Mouse (Mus musculus) lung, adult 18-20 months (tissue): ENCODE measurements around the gene Bex6.

ENCODE experiments used
- DNase-seq, 2 experiments: peaks; one replicate each; pipeline ENCODE4 v3.0.0; 2022; ENCODE audit warnings: mixed read lengths in 2 of 2

Gene Bex6

DNA sequence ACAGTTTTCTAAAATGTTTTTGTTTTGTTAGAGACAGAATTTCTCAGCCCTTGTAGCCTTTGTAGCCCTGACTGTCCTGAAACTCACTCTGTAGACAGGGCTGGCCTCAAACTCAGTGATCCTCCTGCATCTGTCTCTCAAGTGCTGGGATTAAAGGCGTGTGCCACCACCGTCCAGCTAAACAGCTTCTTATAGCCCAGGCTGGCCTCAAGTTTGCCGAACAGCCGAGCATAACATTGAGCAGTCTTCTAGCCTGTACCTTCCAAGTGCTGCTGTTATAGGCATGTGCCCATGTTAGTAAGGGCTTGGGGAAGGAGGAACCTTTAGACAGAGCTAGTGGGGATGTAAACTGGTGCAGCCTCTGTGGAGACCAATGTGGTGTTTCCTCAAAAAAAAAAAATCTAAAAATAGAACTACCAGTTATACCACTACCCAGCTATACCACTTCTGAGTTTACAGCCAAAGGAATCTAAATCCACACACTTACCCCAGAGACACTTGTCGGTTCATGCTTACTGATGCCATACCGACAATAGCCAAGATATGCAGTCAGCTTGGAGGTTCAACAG, at the start of gene Bex6:
Bex6 (plus strand) TSS at position 491 of the 569 bp plus-strand sequence.
- DNase-seq, result no peak

DNA sequence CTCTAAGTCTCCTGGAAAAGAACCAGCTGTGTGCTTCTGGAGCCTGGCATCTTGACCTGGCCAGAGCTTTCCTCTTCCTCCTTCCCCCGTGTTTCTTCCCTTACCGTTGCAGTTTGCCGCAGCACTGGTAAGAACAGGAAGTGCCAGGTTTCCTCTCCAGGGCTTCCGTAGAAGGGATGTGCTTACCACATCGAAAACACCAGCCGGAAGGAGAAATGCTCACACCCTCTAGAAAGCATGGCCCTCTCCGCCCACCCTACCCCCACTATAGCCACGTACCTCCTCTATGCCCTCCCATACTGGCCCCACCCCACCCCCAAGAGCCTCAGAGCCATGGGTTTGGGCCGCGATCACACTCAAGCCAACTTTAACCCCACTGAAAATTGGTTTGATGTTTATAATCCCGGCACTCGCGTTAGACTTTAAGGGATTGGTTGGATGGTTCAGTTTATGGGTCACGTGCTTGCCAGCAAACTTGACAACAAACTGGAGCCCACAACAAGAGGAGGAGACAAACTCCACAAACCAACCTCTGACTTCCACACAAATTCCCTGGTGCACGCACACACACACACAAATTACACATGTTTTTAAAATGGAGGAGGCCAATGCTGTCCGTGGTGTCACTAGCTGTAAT, 49.3 kb upstream of the Bex6 start:
- DNase-seq, result peak; percentile 73 to 78

DNA sequence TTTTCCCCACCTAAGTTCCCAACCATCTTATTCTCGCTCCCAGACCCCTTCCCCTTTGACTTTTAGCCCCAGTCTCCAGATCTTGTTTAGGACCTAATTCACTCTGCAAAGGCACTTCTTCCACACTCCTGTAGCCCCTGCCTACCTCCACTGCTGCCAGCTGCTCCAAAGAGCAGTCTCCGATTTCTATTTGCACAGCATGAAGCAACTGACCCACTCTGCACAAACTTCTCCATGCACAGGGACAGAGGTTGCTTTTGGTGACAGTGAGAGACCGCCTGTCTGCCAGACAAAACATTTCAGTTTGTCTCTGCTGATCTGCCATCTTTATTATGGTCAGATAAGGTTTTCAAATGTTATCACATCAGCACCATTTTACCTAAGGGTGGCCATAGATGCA, 46.5 kb upstream of the Bex6 start:
- no peak for DNase-seq

DNA sequence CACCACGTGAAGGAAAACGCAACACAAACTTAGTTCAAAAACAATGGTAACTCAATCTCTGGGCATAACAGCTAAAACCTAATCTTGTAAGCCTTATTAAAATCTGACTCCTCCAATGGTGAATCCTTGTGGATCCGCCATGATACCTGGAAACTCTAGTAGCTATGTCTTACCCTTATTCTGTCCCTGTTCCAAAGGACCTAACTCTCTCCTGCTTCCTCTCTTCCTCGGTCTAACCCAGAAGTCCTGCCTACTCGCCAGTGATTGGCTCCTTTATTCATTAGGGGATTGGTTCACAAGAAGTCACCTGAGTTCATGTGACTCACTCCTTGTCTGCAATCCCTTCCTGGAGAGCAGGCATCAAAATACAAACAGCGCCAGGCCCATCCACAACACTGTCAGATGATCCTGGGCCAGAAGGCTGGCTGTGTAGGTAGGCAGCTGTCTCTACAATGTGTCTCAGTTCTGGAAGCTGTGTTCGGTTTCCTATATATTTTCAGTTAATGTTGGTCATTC, 43.7 kb upstream of the Bex6 start:
- no peak for DNase-seq

DNA sequence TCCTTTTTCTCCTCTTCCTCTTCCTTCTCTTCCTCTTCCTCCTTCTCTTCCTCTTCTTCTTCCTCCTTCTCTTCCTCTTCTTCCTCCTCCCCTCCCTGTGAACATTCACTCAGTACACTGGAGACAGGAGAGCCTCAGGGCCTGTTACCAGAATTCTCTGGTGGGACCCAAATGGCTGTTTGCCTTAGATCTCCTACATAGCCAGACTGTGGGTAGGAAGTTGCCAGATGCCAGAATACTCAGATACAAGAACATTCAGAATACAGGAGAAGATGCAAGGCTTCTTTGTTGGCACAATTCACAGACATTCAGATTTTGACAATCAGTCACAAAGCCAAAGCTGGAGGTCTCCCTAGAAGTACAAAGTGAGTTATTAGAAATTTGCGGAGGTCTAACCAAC, 40.7 kb upstream of the Bex6 start:
- DNase-seq, result no peak

DNA sequence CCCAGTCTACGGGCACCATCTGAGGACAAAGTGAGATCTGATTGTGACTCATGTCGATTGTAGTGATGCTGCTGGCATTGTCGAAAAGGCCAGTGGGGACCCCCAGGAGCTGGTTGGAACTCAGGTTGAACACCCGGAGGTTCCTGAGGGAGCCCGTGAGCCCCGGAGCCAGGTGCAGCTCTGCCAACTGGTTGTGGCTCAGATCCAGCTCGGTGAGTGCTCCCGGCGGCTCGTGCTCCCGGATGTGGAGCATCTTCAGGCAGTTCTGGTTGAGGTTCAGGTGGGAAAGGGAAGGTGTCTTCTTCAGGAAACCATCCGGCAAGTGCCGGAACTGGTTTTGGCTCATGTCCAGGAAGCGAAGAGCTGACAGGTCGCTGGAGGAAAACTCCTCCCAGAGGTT, 35.9 kb upstream of the Bex6 start:
- no peak for DNase-seq

DNA sequence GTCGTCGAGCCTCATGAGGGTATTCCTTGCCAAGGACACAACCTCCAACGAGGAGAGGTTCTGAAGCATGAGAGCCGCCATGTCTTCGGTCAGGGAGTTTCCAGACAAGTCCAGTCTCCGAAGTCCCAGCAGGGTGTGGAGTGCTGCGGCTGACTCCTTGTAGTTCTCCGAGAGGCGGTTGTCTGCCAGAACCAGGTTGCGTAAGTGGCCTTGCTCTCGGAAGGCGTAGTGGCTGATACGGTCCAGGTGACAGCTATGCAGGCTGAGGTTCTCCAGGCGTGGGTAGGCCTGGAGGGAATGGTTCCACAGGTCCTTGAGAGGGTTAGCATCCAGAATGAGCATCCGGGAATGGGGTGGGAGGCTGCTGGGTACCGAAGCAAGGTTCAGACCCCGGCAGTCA, 35.0 kb upstream of the Bex6 start:
- DNase-seq, result no peak

DNA sequence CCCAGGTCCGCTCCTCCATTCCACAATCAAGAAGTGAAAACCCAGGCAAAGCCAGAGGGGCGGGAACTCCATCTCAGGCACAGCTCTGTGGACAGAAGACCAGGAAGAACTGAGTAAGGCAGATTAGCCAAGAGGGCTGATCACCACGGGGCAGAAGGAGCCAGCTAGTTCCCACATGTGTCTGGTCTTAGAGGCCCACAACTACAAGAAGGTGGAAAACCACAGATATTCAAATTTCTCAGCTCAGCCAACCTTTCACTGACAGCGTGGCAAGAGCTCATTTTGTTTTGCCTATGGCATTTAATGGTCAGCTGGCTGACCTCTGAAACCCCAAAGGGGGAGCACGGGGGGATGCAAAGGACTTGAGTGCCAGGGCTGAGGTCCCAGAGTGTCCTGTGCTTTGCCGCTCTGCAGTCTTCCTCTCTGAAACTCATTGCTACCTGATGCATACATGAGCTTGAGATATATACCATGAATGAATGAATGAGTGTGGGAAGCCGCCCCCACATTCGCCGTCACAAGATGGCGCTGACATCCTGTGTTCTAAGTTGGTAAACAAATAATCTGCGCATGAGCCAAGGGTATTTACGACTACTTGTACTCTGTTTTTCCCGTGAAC, 31.9 kb upstream of the Bex6 start:
- DNase-seq, result no peak

DNA sequence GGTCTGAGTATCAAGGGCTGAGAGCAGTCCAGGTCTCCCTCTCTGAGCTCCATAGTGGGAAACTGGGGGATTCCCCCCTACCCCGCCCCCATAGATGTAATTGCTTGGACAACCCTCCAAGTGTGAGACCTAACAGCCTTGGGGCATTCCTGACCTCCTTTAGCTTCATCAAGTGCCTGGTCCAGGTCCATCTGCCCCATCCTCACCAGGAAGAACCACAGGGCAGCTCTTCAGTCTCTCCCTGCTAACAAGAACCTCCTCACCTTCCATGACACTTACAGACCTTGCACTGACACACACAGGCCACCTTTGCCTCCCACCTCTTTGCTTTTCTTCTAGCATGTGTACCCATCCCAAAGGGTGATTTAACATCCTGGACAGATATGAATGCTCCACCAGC, 25.6 kb upstream of the Bex6 start:
- DNase-seq, result no peak

DNA sequence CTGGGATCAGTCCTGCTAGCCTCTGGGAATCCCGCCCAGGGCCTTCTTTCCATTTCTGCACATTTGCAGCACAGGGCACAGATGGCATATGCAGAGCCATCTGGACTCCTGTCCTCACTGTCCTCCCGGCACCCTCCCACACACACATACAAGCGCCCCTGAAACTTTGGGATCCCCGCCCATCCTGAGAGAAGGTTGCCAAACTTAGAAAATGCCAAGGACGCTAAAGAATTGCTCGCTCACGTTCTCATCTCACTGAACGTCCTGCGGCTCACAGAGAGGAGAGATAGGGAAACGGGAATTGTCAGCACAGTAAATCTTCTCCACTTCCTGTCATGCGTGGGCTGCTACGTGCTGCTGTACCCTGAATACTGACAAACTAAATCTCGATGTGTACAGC, 25.2 kb upstream of the Bex6 start:
- DNase-seq, result no peak

DNA sequence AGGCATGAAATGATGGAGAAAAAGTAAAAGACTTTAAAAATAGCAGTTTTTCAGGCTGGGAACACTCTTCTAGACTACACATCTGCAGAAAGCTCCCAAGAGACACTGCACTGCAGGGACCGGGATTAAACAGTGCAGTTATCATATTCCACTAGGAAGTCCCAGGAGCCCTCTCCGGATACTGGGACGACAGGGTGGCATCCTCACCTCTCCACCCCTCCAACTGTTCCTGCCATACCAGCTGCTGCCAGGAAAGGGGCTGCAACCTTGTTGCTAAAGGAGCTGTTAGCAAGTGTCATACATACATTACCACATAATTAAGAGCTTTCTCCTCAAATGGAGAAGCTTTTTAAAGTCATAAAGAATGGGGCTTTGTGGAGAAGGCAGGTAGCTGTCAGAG, 22.9 kb upstream of the Bex6 start:
- no peak for DNase-seq

DNA sequence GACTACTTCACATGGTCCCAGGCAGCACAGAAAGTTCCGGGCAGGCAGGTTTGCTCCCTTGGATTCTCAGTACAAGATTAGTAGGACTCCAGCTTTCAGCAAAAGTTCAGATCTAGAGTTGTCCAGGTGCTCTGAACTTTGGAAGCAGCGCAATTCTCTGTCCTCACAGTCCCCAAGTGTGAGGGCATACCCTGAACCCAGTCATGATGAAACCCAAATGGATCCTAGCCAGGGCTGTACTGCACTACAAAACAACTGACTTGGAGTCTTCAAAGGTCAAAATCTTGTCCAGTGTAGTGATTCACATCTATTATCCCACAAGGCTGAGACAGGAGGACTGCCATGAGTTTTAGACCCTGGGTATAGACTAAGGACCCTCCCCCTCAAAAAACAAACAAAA, 22.3 kb upstream of the Bex6 start:
- no peak for DNase-seq

DNA sequence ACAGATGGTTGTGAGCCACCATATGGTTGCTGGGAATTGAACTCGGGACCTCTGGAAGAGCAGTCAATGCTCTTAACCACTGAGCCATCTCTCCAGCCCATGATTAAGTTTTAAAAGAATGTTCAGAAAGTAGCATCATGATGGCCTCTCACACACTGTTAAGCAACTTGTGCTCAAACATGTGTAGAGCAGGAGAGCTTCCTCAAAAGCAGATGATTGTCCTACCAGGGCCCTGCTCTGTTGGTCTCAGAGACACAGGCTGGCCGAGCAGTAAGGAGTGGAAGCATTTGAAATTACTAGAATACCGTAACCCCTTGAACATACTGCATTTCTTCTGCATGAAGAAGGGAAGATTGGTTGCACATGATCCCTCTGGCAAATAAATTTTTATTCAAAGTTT, 20.7 kb upstream of the Bex6 start:
- DNase-seq, result no peak

DNA sequence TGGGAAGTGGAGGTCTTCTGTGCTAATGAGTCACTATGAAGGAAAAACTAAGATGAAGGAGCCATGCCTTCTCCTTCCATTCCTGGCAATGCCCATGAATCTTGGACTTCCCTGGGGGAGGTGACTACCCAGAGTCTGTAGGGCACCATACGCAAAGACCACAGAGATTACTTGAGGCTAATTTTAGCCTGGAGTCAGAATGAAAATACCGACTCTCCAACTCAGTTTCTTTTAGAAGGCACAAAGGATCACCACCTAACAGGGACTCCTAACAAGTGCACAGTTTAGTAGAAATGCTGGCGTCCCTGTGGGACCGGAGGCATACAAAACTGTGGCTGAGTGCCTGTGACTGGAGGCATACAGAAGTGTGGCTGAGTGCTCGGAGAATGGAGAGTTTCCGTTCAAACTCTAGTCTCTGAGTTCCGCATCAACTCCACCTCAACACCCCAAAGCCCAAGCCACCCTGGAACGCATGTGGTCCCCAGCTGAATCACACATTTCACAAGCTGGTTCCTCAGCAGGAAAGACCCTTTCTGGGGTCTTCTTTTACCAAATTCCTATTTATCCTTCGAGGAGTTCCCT, 18.8 kb upstream of the Bex6 start:
- DNase-seq, result no peak

DNA sequence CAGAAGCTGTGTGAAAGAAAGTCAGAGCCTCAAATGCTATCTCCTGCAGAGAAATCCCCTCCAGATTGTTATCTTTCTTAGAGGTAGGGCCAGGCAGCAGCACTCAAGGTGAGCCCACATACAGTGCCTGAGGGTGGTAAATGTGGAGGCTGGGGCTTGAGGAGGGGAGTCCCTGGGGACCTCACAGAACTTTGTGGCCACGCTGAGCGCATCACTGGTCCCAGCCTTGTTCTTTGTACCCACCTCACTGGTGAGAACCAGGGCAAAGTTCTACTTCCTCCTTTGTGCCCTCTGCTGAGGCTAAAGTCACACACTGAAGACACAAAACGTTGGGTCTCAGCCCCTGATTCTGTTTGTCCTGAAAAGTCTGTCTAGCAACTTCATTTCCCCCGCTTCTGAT, 16.2 kb upstream of the Bex6 start:
- DNase-seq, result peak; percentile 32 to 55

DNA sequence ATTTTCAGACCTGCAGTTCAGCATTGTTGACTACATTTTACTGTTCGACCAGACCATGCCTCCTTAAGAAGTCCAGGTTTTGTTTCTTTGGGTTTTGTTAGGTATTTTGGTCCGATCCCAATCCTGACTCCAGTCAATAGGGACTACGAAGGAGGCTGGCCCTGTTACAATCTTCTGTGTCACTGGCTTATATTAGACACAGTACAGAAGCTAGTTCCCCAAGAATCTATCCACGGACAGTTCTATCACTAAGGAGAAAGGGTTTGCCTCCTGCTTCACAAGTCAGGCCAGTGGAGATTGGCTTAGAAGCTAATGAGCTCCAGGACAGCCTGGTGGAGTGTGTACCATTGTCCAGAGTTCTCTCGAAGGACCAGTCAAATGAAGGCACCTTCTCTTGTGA, 15.7 kb upstream of the Bex6 start:
- DNase-seq, result no peak

DNA sequence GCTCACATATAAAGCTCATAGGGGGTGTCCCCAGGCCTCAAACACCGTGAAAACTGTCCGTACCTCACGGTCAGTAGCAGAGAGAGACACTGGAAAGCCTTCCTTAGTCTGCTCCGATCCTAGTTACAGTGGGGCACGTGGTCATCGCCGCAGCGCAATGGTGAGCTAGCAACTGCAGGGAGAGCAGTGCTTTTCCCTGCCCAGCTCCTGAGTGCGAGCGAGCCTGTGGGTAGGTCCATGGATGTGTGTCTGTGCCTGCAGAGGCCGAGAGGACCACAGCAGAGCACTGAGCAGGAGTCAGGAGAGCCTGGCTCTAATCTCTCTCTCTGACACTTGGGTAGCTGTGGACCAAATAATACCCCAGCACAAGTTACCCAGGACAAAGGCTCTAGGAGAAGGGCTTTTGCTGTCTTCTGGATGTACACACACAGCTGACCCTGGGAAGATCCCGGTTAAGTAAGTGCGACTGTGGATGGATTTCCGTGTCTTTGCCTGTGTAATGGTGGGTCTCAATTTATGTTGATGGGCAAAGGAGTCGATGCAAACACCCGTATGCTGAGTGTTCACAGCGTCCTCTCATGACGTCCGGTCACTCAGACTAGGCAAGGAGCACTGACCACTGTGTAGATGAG, 15.1 kb upstream of the Bex6 start:
- DNase-seq, result peak; percentile 29 to 48

DNA sequence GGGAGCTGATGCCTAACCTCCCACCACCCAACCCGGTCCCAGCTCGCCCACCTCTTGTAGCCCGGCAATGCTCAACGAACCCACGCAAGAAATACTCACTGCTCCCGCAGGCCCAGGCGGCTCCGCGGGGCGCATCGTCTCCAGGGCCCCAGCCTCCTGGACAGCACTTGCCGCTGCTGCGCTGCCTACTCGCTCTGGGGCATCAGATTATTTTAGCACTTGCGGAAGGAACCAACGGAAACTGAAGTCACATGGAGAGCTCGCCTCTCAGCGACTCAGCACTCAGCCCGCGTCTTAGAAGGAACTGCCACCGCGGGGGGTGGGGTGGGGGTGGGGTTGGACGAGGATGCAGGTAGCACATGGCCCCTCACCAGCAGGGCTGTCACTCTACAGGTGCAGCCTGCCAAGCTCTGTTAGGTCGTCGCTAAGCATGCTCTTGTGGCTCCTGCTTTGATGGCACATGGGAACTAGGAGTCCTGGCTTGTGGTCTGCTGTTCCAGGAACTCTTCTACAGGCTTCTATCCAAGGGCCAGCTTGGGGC, 14.3 kb upstream of the Bex6 start, which contains the start of gene Nrros:
Nrros (minus strand) TSS at position 314 of the 541 bp plus-strand sequence.
- peak; percentile 69 to 70 for DNase-seq

DNA sequence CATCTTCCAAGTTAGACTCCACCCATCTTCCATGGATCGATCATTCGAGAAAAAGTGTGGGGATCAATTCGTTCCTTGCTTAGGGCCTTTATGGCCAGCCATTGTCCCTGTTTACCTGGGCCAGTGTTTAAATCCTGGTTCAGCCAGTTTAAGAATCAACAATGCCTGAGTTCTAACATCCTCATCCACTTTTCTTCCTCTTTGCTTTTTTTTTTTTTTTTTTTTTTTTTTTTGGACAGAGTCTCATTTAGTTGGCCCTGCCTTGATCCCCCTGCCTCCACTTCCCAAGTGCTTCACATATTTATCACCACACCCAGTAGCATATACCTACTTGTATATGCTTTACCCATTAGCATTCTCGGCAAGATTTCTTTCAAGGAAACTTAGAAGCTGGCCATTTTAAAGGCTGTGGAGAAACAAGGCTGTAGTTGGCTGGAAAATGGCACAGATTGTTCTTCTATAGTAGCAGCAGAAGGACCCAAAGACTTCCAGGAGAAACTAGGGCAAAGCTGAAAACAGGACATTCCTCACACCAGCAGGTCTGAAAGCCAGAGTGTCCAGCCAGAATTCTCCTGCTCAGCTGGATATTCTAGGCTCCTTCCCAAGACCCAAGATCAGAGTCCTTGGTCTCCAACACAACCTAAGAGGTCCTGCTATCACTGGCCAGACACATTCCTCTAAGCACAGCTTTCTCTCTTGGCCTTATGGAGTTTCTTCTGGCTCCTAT, 11.6 kb upstream of the Bex6 start:
- DNase-seq, result no peak

DNA sequence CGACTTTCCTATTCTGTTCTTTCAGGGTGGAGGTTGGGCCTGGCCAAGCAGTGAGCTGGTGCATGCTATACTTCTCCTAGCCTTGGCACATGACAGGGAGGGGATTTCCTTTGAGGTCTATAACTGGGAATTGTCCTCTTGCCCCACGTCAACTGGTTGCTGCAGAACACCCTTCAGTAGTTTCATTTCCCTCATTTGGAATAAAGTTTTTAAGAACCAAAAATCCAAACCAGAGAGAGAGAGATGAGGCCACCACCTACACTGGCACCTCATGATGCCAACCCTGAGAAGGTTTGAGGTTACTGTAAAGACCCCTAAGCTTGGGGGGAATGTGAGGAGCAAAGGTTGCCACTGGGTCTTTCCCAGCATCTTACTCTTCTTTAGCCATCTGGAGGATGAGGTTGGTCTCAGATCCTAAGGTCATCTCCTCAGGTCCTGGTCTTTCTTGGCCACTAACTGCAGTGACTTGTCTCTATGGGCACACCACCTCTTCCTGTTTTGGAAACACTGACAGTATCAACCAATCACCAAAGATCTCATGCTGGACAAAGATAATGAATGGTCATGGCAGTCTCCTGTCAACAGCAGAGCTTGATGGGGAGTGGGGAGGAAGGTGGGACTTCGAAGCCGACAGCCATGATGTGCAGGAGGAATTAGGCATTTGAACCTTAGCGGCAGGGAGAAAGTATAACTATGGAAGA, 8.4 kb upstream of the Bex6 start:
- no peak for DNase-seq

DNA sequence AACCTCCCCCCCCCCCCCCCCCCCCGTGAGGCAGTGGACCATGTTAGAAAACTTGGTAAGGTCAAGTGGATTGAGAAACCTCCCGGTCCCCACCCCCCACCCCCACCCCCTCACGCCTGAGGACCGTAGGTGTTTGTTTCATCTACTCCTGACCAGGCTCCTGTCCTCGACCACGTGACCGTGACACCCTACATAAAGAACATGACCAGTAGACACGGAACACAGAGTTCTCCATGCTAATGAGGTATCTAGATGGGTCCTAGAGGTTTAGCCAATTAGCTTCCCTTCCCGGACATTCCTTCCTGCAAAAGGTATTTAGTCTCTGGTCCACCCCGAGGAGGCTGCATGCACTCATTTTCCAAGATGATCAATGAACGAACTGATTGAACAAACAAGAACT, 6.2 kb upstream of the Bex6 start:
- no peak for DNase-seq
